11 mouse cellular contexts compared by ENCODE assay signal in the genomic region with DNA sequence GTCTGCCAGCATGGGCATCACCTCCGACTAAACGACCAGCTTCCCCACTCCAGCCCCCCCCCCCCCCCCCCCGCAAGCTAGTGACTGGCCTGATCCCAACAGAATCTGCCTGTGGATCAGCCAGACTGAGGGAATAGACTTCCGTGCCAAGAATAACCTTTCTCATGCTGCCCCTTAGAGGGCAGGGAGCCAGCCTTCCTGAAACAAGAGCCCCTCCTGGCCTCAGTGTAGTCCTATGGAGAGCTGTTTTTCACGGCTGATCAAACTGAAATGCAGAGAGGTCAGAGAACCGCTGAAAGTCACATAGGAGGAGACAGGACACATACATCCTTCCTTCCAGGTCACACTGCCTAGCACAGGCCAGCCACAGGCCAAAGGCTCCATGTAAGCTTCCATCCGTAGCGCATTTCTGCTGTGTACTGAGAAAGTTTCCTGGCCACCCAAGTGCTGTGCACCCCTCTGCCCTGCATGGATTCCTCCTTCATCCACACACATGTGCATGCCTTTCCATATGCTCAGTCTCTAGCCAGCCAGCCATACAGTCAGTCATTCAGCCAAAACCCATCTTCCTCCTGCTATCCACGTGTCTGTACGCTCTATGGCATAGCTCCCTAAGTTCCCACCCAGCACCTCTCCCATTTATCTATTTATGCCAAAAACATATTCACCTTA. TPM values are rescaled to one million over a fixed set of nuclear protein-coding genes. Genes with fewer than 3 reads are reported as not detected.
A peak's percentile ranks its signal among the peaks of the same experiment; 100 is the strongest.
DNase-seq lines count a peak whose midpoint lies in the region; ATAC-seq and TF ChIP-seq lines count a peak whose summit lies in the region.
"Had no signal": no experiment of that assay in that cellular context is flagged by ENCODE, and none has a peak within 500 bp of the region (broad histone marks: within the 10 kb centered on the region; RNA-seq: fewer than 3 reads in every experiment).

No protein-coding gene starts in this region.

- peaks cover 10% of the 10 kb centered on the region for H3K36me3 ChIP-seq in hindbrain, embryonic 11.5 days (ENCODE audit: control insufficient read depth, insufficient read depth, low read length)
- H3K36me3 ChIP-seq in hindbrain, embryonic 12.5 days, result peaks cover 14% of the 10 kb centered on the region
- H3K36me3 ChIP-seq in hindbrain, embryonic 16.5 days (ENCODE audit: control insufficient read depth, insufficient read depth, low read length), result no peaks in the 10 kb centered on the region

- no peak overlapping the region for H3K9ac ChIP-seq in hindbrain, embryonic 11.5 days (ENCODE audit: low read depth, low read length)
- no peak overlapping the region for H3K9ac ChIP-seq in hindbrain, embryonic 12.5 days
- H3K9ac ChIP-seq in hindbrain, embryonic 16.5 days (ENCODE audit: low read depth, low read length), result no peak overlapping the region

- H3K4me2 ChIP-seq in hindbrain, embryonic 11.5 days (replicated peaks; ENCODE audit: low read depth, low read length), result no peak overlapping the region
- H3K4me2 ChIP-seq in hindbrain, embryonic 12.5 days (replicated peaks), result no peak overlapping the region
- no peak overlapping the region for H3K4me2 ChIP-seq in hindbrain, embryonic 16.5 days (ENCODE audit: low read length)

- peaks cover 8% of the 10 kb centered on the region for H3K4me1 ChIP-seq in hindbrain, embryonic 11.5 days (replicated peaks; ENCODE audit: control insufficient read depth, insufficient read depth, low read length)
- peaks cover 32% of the 10 kb centered on the region for H3K4me1 ChIP-seq in hindbrain, embryonic 12.5 days
- H3K4me1 ChIP-seq in hindbrain, embryonic 16.5 days (ENCODE audit: control insufficient read depth, insufficient read depth, low read depth, low read length), result peaks cover 9% of the 10 kb centered on the region

- H3K27me3 ChIP-seq in hindbrain, embryonic 11.5 days (ENCODE audit: control insufficient read depth, insufficient read depth, low read length), result no peaks in the 10 kb centered on the region
- H3K27me3 ChIP-seq in hindbrain, embryonic 12.5 days, result peaks cover 7% of the 10 kb centered on the region; the same call in 1 of the 2 replicates
- no peaks in the 10 kb centered on the region for H3K27me3 ChIP-seq in hindbrain, embryonic 16.5 days (replicated peaks; ENCODE audit: control insufficient read depth, insufficient read depth, low read length)

- ATAC-seq in hindbrain, embryonic 11.5 days (ENCODE audit: low FRiP score), result no peak
- no peak for ATAC-seq in hindbrain, embryonic 12.5 days (ENCODE audit: low FRiP score)
- peak; percentile 84 for ATAC-seq in hindbrain, embryonic 16.5 days
- ATAC-seq: lung, postnatal 0 days had no signal

- 29% methylated on average over 9 of the region's 10 CpGs for WGBS in hindbrain, embryonic 11.5 days
- WGBS in hindbrain, embryonic 12.5 days, result 26% methylated on average over 9 of the region's 10 CpGs
- WGBS in hindbrain, embryonic 16.5 days, result 22% methylated on average over 10 of the region's 10 CpGs

- DNase-seq in cerebellum, postnatal 14 days, result peak; percentile 58 to 72
- DNase-seq in cerebellum, adult 11-12 months, result no peak
- DNase-seq in hindbrain, embryonic 11.5 days (ENCODE audit: low spot score), result peak; percentile 26
- peak; percentile 86 for DNase-seq in brain, embryonic 14.5 days (ENCODE audit: low read depth)
- DNase-seq in thymus, postnatal 10 days (ENCODE audit: low spot score in 2 of 2), result no peak
- DNase-seq in right cerebral cortex, postnatal 10 days (ENCODE audit: low spot score in 2 of 2), result no peak
- DNase-seq: layer of hippocampus, adult 9-11 months; spleen, adult 18-20 months had no signal

- no peak overlapping the region for H3K4me3 ChIP-seq in hindbrain, embryonic 11.5 days (ENCODE audit: low read depth, low read length)
- no peak overlapping the region for H3K4me3 ChIP-seq in hindbrain, embryonic 12.5 days
- no peak overlapping the region for H3K4me3 ChIP-seq in hindbrain, embryonic 16.5 days (ENCODE audit: low read length)

- TF ChIP-seq POLR2A in brain, embryonic 14.5 days (IDR thresholded peaks at IDR 0.05; ENCODE audit: borderline replicate concordance, extremely low read depth, insufficient read depth, insufficient read length, poor library complexity, severe bottlenecking), result no peak

- H3K9me3 ChIP-seq in hindbrain, embryonic 11.5 days (ENCODE audit: control insufficient read depth, low read length), result no peaks in the 10 kb centered on the region
- no peaks in the 10 kb centered on the region; the same call in 1 of the 2 replicates for H3K9me3 ChIP-seq in hindbrain, embryonic 12.5 days (replicated peaks)
- no peaks in the 10 kb centered on the region for H3K9me3 ChIP-seq in hindbrain, embryonic 16.5 days (ENCODE audit: control insufficient read depth, low read length)

- no peak overlapping the region for H3K27ac ChIP-seq in hindbrain, embryonic 11.5 days (ENCODE audit: low read depth, low read length)
- no peak overlapping the region for H3K27ac ChIP-seq in hindbrain, embryonic 12.5 days
- H3K27ac ChIP-seq in hindbrain, embryonic 16.5 days (ENCODE audit: low read depth, low read length), result no peak overlapping the region

- TF ChIP-seq CTCF in brain, embryonic 14.5 days (IDR thresholded peaks at IDR 0.05; ENCODE audit: borderline replicate concordance, extremely low read depth, insufficient read depth, insufficient read length), result no peak

RNA-seq across cellular contexts. Expression of a gene that starts 18.2 kb away (rescaled TPM):
- polyA plus RNA-seq in hindbrain, embryonic 11.5 days (2014; fragmentation: Nextera tagmentation; extraction: Ambion mirVana), result 30.7 and 32.8 TPM in 2 replicates
- 32.4 and 33.2 TPM in 2 replicates for polyA plus RNA-seq in hindbrain, embryonic 12.5 days (2016; fragmentation: Nextera tagmentation; extraction: Ambion mirVana)
- 15.1 and 24.7 TPM in 2 replicates for polyA plus RNA-seq in brain, embryonic 14.5 days (2012; rRNA removed)
- polyA plus RNA-seq in hindbrain, embryonic 16.5 days (2015; fragmentation: Nextera tagmentation; extraction: Ambion mirVana), result 5.8 and 9.2 TPM in 2 replicates

Comparison
In these comparisons a context has a peak if more than half of its experiments do, and no peak if none do; other contexts are left out.
1. DNase-seq: peak in cerebellum, postnatal 14 days (2 of 2), hindbrain, embryonic 11.5 days (single experiment) and brain, embryonic 14.5 days (single experiment); none in cerebellum, adult 11-12 months (single experiment), thymus, postnatal 10 days (0 of 2) and right cerebral cortex, postnatal 10 days (0 of 2).